Mouse (Mus musculus) C2C12 (cell line): ENCODE measurements around the gene Il17f.

Experiments
- CEBPB ChIP-seq: IDR thresholded peaks from one replicate; pipeline ENCODE4 v1.6.1; 2011; ENCODE audit warnings: low read depth, mild to moderate bottlenecking, control low read depth, moderate library complexity
- CTCF ChIP-seq: IDR thresholded peaks from one replicate; pipeline ENCODE4 v1.5.1; 2011; ENCODE audit not compliant: control insufficient read depth, insufficient read depth, insufficient read length
- FOSL1 ChIP-seq: IDR thresholded peaks from one replicate; pipeline ENCODE4 v1.8.0; 2011; ENCODE audit warnings: mild to moderate bottlenecking, low read length; ENCODE audit not compliant: poor library complexity, insufficient read depth, severe bottlenecking
- MAX ChIP-seq: IDR thresholded peaks from one replicate; pipeline ENCODE4 v1.6.1; 2011; ENCODE audit warnings: mild to moderate bottlenecking, control low read depth
- MYOD1 ChIP-seq: IDR thresholded peaks from one replicate; pipeline ENCODE4 v1.6.1; 2011; ENCODE audit warnings: low read depth; ENCODE audit not compliant: control insufficient read depth, insufficient read length
- USF1 ChIP-seq: IDR thresholded peaks from one replicate; pipeline ENCODE4 v1.6.1; 2011; ENCODE audit warnings: low read depth, mild to moderate bottlenecking, control low read depth, moderate library complexity

DNA sequence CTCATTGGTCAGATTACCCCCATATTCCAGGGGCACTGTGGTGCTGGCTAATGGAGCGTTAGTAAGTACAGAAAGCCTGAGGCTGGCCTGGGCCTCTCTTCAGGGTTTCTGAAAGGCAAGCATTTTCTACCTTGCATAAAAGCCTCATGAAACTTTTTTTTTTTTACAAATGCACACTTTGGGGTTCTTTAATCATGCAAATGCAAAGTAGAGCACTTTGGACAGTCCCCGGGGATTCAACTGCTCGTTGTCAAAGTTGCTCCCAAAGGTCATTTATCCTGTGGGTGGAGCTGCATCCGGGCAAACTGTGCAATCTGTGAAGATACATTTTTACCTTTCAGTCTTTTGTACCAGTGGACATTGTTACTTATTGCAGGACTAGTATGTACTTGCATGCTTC is 29.0 kb downstream of the Il17f start:
- TF ChIP-seq CTCF (no peak), MYOD1 (no peak), FOSL1 (no peak), USF1 (no peak), CEBPB (no peak), MAX (no peak)
